Mouse (Mus musculus) cerebellum, postnatal 4 days (tissue): ENCODE measurements at regions not wholly inside any gene's neighbourhood (a gene's known extent, or its start where the extent isn't known, plus 50 kb on each side); places are given as distances from the start of the nearest gene placed in this dataset.

Source experiments
- DNase-seq, 2 experiments: peaks; one replicate each; pipeline ENCODE4 v3.0.0; 2022; ENCODE audit warnings: low spot score in 2 of 2, mixed read lengths in 1 of 2

- DNase-seq: no peak
Observed at GRCm38 (mm10) chr14:61819251-61819650, 212.0 kb downstream of the Kcnrg start.

GRCm38 (mm10) chr14:61834291-61834936 is 227.2 kb downstream of the Kcnrg start:
- no peak for DNase-seq

- no peak for DNase-seq
Observed at GRCm38 (mm10) chr14:61835729-61836128, 228.5 kb downstream of the Kcnrg start.

GRCm38 (mm10) chr14:61836231-61836630 is 229.0 kb downstream of the Kcnrg start:
- DNase-seq: no peak

GRCm38 (mm10) chr14:61836965-61837364 is 229.7 kb downstream of the Kcnrg start:
- DNase-seq: no peak

GRCm38 (mm10) chr14:61837851-61838250 is 230.6 kb downstream of the Kcnrg start:
- DNase-seq: no peak

- no peak for DNase-seq
Observed at GRCm38 (mm10) chr14:61842476-61842875, 235.2 kb downstream of the Kcnrg start.

- no peak for DNase-seq
Observed at GRCm38 (mm10) chr14:61846441-61846840, 239.2 kb downstream of the Kcnrg start.

GRCm38 (mm10) chr14:61850244-61850643 is 243.0 kb downstream of the Kcnrg start:
- no peak for DNase-seq

GRCm38 (mm10) chr14:61857616-61858015 is 250.4 kb downstream of the Kcnrg start:
- DNase-seq: no peak

- DNase-seq: no peak
Observed at GRCm38 (mm10) chr14:61860688-61861087, 253.4 kb downstream of the Kcnrg start.

GRCm38 (mm10) chr14:61861357-61861958 is 254.2 kb downstream of the Kcnrg start:
- no peak for DNase-seq

GRCm38 (mm10) chr14:61862931-61863330 is 255.7 kb downstream of the Kcnrg start:
- no peak for DNase-seq

- DNase-seq: no peak
Observed at GRCm38 (mm10) chr14:61863475-61863874, 256.2 kb downstream of the Kcnrg start.

- DNase-seq: no peak
Observed at GRCm38 (mm10) chr14:61866532-61867268, 259.4 kb downstream of the Kcnrg start.

GRCm38 (mm10) chr14:61874206-61874605 is 266.9 kb downstream of the Kcnrg start:
- no peak for DNase-seq

GRCm38 (mm10) chr14:61879416-61879815 is 272.2 kb downstream of the Kcnrg start:
- no peak for DNase-seq

GRCm38 (mm10) chr14:61880514-61881259 is 273.4 kb downstream of the Kcnrg start:
- DNase-seq: no peak

- no peak for DNase-seq
Observed at GRCm38 (mm10) chr14:61885241-61886015, 278.2 kb downstream of the Kcnrg start.

GRCm38 (mm10) chr14:61889626-61890025 is 282.4 kb downstream of the Kcnrg start:
- no peak for DNase-seq

GRCm38 (mm10) chr14:61893786-61894185 is 286.5 kb downstream of the Kcnrg start:
- no peak for DNase-seq
